Mouse (Mus musculus): ENCODE measurements at regions not wholly inside any gene's neighbourhood (a gene's known extent, or its start where the extent isn't known, plus 50 kb on each side); places are given as distances from the start of the nearest gene placed in this dataset.

DNA sequence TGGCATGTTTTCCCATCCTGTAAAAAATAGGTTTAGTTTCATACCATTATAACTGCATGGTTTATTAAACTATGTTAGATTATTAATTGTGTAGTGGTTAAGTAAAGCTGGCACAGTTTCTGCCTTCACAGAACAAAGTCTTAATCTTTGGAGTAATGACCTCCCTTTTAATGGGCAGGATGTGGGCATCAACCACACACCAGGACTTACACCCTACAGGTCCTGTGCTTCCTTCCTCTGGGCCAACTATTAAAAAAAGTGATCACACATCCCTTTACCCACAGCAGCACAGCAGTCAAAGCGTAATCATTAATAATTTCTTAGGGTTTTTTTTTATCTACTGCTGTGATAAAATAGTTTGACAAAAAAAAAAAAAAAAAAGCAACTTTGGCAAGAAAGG, 300.3 kb downstream of the Fam49a start:
- H3K4me3 ChIP-seq (ENCODE audit: low read depth, low read length), result no peak overlapping the region
- no peak overlapping the region for H3K27ac ChIP-seq (ENCODE audit: low read depth)
- TF ChIP-seq CTCF (IDR thresholded peaks at IDR 0.05; ENCODE audit: low read depth), result no peak
- H3K4me1 ChIP-seq (ENCODE audit: insufficient read depth), result no peaks in the 10 kb centered on the region
- H3K9ac ChIP-seq, result no peak overlapping the region
- no peak overlapping the region for H3K4me2 ChIP-seq
- no peaks in the 10 kb centered on the region for H3K9me3 ChIP-seq (ENCODE audit: low read depth, low read length)
- 89% methylated on average over 1 of the region's 1 CpGs for WGBS
- no peaks in the 10 kb centered on the region for H3K27me3 ChIP-seq (ENCODE audit: insufficient read depth, low read length)
- ATAC-seq (ENCODE audit: insufficient read depth), result no peak
- H3K36me3 ChIP-seq (ENCODE audit: insufficient read depth), result no peaks in the 10 kb centered on the region
- no peak for DNase-seq

DNA sequence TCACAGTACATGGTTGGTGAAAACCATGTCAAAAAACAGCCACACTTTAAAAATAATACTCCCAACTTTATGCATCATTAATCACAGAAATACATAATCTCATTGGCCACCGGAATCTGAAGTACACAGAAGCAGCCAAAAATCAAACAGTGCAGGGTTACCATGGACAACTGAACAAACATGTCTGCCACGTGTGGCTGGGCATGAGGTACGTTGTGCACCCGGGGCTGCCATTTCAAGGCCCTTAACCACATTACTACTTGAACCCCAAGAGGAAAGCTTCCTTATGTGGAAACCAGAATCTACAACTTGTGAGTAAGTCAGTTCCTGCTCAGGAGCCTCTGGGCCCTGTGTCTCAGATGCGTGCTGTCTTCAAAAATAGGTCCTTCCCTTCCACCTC, 289.9 kb downstream of the Fam49a start:
- H3K9me3 ChIP-seq (ENCODE audit: low read depth, low read length), result no peaks in the 10 kb centered on the region
- H3K4me2 ChIP-seq, result no peak overlapping the region
- H3K9ac ChIP-seq, result no peak overlapping the region
- H3K4me1 ChIP-seq (ENCODE audit: insufficient read depth), result no peaks in the 10 kb centered on the region
- H3K4me3 ChIP-seq (ENCODE audit: low read depth, low read length), result no peak overlapping the region
- no peaks in the 10 kb centered on the region for H3K36me3 ChIP-seq (ENCODE audit: insufficient read depth)
- no peak for ATAC-seq (ENCODE audit: insufficient read depth)
- TF ChIP-seq CTCF (IDR thresholded peaks at IDR 0.05; ENCODE audit: low read depth), result no peak
- H3K27ac ChIP-seq (ENCODE audit: low read depth), result no peak overlapping the region
- H3K27me3 ChIP-seq (ENCODE audit: insufficient read depth, low read length), result no peaks in the 10 kb centered on the region
- WGBS, result 58% methylated on average over 5 of the region's 5 CpGs
- peak; percentile 19 for DNase-seq

DNA sequence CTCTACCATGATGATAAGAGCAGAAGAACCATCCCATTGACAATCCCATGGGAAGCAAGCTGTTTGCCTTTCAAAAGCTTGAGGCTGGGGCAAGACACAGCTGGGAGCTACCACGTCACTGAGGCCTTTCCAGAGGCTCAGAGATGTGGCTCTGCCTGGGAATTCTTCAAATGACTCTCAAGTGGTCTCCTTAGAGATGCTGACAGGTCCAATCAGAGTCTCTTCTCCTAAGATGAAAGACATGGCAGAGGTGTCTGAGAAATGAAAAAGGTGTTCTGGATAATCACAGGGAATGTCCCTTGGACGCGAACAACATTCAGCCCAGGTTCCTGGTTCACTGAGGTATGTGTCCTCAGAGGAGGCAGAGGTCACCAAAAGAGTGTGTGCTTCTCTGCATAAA, 287.7 kb downstream of the Fam49a start:
- Histone ChIP-seq H3K9ac (no peak overlapping the region), H3K9me3 (ENCODE audit: low read depth, low read length) (no peaks in the 10 kb centered on the region), H3K27ac (ENCODE audit: low read depth) (no peak overlapping the region), H3K36me3 (ENCODE audit: insufficient read depth) (no peaks in the 10 kb centered on the region), H3K4me2 (no peak overlapping the region), H3K4me1 (ENCODE audit: insufficient read depth) (no peaks in the 10 kb centered on the region), H3K4me3 (ENCODE audit: low read depth, low read length) (no peak overlapping the region), H3K27me3 (ENCODE audit: insufficient read depth, low read length) (no peaks in the 10 kb centered on the region)
- 63% methylated on average over 3 of the region's 3 CpGs for WGBS
- DNase-seq, result no peak
- TF ChIP-seq CTCF (IDR thresholded peaks at IDR 0.05; ENCODE audit: low read depth), result no peak
- no peak for ATAC-seq (ENCODE audit: insufficient read depth)

DNA sequence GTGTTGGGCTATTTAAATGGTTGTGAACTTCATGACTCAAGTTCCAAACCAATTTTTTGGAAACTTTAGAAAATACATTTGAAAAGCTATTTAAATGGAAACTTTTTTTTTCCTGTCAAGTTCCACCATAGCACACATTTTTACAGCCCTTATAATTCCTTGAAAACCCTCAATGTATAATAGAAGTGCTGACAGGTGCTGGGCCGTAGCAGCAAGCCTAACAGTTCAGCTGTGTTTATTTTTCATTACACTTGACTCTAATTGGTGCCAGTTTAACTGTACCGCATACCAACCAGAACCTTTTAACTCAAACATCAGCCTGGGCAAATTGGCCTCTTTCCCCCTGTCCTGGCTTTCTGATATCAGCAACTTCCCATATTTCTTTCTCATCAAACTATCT, 286.7 kb downstream of the Fam49a start:
- Histone ChIP-seq H3K4me1 (ENCODE audit: insufficient read depth) (no peaks in the 10 kb centered on the region), H3K4me2 (no peak overlapping the region), H3K4me3 (ENCODE audit: low read depth, low read length) (no peak overlapping the region), H3K36me3 (ENCODE audit: insufficient read depth) (no peaks in the 10 kb centered on the region), H3K27ac (ENCODE audit: low read depth) (no peak overlapping the region), H3K9ac (no peak overlapping the region), H3K27me3 (ENCODE audit: insufficient read depth, low read length) (no peaks in the 10 kb centered on the region), H3K9me3 (ENCODE audit: low read depth, low read length) (no peaks in the 10 kb centered on the region)
- DNase-seq, result peak; percentile 23
- ATAC-seq (ENCODE audit: insufficient read depth), result peak; percentile 63
- TF ChIP-seq CTCF (IDR thresholded peaks at IDR 0.05; ENCODE audit: low read depth), result no peak
- WGBS, result 15% methylated on average over 2 of the region's 2 CpGs

DNA sequence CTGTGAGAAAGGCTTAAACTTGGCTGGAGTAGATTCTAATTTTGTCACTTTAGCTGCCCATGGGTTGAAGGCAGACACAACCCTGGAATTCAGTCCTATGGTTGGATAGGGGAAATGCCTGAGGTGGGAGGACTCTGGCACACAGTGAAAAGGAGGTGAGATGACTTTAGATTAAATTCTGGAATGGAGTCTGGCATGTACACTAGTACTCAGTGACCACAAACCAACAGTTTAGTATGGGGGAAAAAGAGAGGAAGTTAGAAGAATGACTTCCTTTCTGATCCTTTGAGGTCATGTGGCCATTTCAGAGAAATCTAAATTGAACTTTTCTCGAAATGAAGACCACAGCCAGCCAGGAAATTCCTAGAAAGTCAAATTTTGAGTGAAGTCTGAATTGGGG, 285.5 kb downstream of the Fam49a start:
- no peaks in the 10 kb centered on the region for H3K9me3 ChIP-seq (ENCODE audit: low read depth, low read length)
- ATAC-seq (ENCODE audit: insufficient read depth) (no peak), DNase-seq (no peak)
- H3K4me3 ChIP-seq (ENCODE audit: low read depth, low read length), result no peak overlapping the region
- no peak overlapping the region for H3K27ac ChIP-seq (ENCODE audit: low read depth)
- no peaks in the 10 kb centered on the region for H3K4me1 ChIP-seq (ENCODE audit: insufficient read depth)
- H3K36me3 ChIP-seq (ENCODE audit: insufficient read depth), result no peaks in the 10 kb centered on the region
- 51% methylated on average over 1 of the region's 1 CpGs for WGBS
- no peak overlapping the region for H3K4me2 ChIP-seq
- H3K9ac ChIP-seq, result no peak overlapping the region
- no peaks in the 10 kb centered on the region for H3K27me3 ChIP-seq (ENCODE audit: insufficient read depth, low read length)
- no peak for TF ChIP-seq CTCF (IDR thresholded peaks at IDR 0.05; ENCODE audit: low read depth)

DNA sequence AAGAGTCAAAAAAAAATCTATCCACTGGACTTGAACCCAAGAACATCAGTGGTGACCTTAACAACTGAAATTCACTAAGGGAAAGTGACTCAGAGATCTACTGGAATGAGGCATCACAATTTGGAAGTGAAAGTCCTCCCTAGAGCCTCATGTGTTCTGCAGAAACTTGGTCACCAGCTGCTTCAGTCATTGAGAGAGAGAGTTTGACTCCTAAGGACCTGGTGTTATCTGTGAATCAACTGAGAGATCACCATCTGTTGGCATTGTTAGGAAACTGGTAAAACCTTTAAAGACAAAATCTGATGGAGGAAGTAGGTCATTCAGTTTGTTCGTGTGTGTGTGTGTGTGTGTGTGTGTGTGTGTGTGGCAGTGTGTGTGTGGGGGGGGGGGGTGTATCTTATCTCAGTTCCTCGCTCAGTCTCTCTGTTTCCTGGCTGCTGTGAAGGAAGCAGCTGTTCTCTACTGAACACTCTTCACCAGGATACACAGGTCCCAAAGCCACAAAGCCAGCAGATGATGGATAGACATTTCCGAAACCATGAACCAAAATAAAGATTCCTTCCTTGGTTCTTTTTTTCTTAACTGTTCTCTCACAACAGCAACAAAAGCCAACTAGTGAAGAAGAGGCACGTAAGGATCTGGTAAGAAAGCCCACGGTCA, 284.6 kb downstream of the Fam49a start:
- no peak overlapping the region for H3K9ac ChIP-seq
- H3K27me3 ChIP-seq (ENCODE audit: insufficient read depth, low read length), result no peaks in the 10 kb centered on the region
- H3K4me1 ChIP-seq (ENCODE audit: insufficient read depth), result 0 out of 2 replicates have a peak, but pooled peaks cover 4% of the 10 kb centered on the region
- whole genome bisulfite sequencing, result 82% methylated on average over 5 of the region's 5 CpGs
- no peaks in the 10 kb centered on the region for H3K9me3 ChIP-seq (ENCODE audit: low read depth, low read length)
- no peak overlapping the region for H3K4me3 ChIP-seq (ENCODE audit: low read depth, low read length)
- no peak overlapping the region for H3K27ac ChIP-seq (ENCODE audit: low read depth)
- ATAC-seq (ENCODE audit: insufficient read depth) (no peak), DNase-seq (no peak)
- H3K36me3 ChIP-seq (ENCODE audit: insufficient read depth), result no peaks in the 10 kb centered on the region
- no peak for TF ChIP-seq CTCF (IDR thresholded peaks at IDR 0.05; ENCODE audit: low read depth)
- no peak overlapping the region for H3K4me2 ChIP-seq

DNA sequence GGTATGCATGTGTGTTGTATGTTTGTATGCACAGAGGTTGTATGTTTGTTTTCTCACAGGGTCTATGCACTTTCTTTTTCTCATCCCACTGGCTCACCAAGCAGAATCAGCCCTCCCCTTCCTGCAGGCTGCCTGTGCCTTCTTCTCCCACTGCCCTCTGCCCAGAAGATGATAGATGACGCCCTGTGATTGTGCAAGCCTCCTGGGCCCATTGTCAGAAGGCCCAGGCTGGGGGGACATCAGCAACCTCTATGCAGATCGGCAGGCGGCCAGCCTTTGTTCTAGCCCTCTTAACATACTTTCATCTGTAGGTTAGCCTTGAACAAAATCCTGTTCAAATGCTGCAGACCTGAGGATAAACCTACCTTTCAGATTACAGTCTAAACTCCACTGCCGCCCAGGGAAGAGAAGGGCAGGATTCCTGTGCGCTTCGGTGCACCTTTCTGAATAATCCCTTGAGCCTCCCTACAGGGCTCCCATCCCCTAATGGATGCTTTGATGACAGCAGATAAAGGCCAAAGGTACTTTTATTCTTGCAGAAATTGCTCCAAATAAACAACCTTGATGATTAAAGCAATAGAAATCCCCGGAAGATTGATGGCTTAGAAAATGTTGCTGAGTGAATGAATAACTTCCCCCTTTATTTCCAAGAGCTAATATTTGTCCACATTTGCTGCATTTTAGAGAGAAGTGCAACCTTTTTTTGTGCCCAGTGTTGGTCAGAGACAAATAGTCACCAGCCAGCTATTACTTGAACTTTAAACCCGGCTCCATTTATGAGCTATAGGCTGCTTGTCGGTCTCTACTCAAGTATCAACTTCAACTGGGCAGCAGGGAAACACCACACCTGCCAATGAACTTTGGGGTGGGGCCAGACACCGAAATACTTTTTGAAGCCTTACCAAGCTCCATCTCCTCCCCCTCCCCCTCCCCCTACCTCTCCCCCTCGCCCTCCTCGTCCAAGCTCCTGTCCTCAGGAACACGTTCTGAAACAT, 279.4 kb downstream of the Fam49a start:
- ATAC-seq (ENCODE audit: insufficient read depth), result peak; percentile 76

More for the DNA sequence above, 279.4 kb downstream of the Fam49a start:
- TF ChIP-seq CTCF (IDR thresholded peaks at IDR 0.05; ENCODE audit: low read depth), result no peak
- no peaks in the 10 kb centered on the region for H3K27me3 ChIP-seq (ENCODE audit: insufficient read depth, low read length)
- no peaks in the 10 kb centered on the region for H3K9me3 ChIP-seq (ENCODE audit: low read depth, low read length)
- no peak overlapping the region for H3K9ac ChIP-seq
- H3K36me3 ChIP-seq (ENCODE audit: insufficient read depth), result no peaks in the 10 kb centered on the region
- WGBS, result 39% methylated on average over 13 of the region's 13 CpGs
- no peak overlapping the region for H3K4me2 ChIP-seq
- DNase-seq, result peak; percentile 47
- H3K4me3 ChIP-seq (ENCODE audit: low read depth, low read length), result no peak overlapping the region
- peaks cover 6% of the 10 kb centered on the region for H3K4me1 ChIP-seq (ENCODE audit: insufficient read depth)
- H3K27ac ChIP-seq (ENCODE audit: low read depth), result peak overlapping the region; percentile 73

Data from lung, embryonic 14.5 days (tissue).